Mouse (Mus musculus): ENCODE results near the gene Gm4969. TPM values are rescaled to one million over a fixed set of nuclear protein-coding genes. Genes with fewer than 3 reads are reported as not detected.

The Gm4969 gene
- polyA plus RNA-seq, 1 experiment, result not detected

- Histone ChIP-seq H3K79me2 (ENCODE audit: control insufficient read depth, insufficient read depth) (no peaks in the 10 kb centered on the region), H3K79me3 (ENCODE audit: low read depth) (no peaks in the 10 kb centered on the region), H3K36me3 (ENCODE audit: control insufficient read depth, insufficient read depth) (peaks cover 45% of the 10 kb centered on the region), H3K4me3 (ENCODE audit: insufficient read depth, poor library complexity, severe bottlenecking) (no peak overlapping the region), H3K27me3 (ENCODE audit: control insufficient read depth, insufficient read depth, insufficient read length) (no peaks in the 10 kb centered on the region), H3ac (ENCODE audit: control insufficient read depth, insufficient read length, low read depth) (no peak overlapping the region)
- TF ChIP-seq CTCF (IDR thresholded peaks at IDR 0.05; ENCODE audit: control insufficient read depth, insufficient read depth, insufficient read length) (no peak), MAX (IDR thresholded peaks at IDR 0.05) (no peak), USF1 (IDR thresholded peaks at IDR 0.05; ENCODE audit: low read depth) (no peak), FOSL1 (IDR thresholded peaks at IDR 0.05; ENCODE audit: insufficient read depth, low read length, poor library complexity, severe bottlenecking) (no peak)
Observed at GRCm38 (mm10) chr7:19091913-19092312, 26.3 kb downstream of the Gm4969 start.

GRCm38 (mm10) chr7:19088813-19089212 is 29.4 kb downstream of the Gm4969 start:
- Histone ChIP-seq H3K4me3 (ENCODE audit: insufficient read depth, poor library complexity, severe bottlenecking) (no peak overlapping the region), H3ac (ENCODE audit: control insufficient read depth, insufficient read length, low read depth) (no peak overlapping the region), H3K36me3 (ENCODE audit: control insufficient read depth, insufficient read depth) (peaks cover 53% of the 10 kb centered on the region), H3K79me2 (ENCODE audit: control insufficient read depth, insufficient read depth) (peaks cover 16% of the 10 kb centered on the region), H3K27me3 (ENCODE audit: control insufficient read depth, insufficient read depth, insufficient read length) (no peaks in the 10 kb centered on the region), H3K79me3 (ENCODE audit: low read depth) (no peaks in the 10 kb centered on the region)
- TF ChIP-seq CTCF (IDR thresholded peaks at IDR 0.05; ENCODE audit: control insufficient read depth, insufficient read depth, insufficient read length) (peak; percentile 56), MAX (IDR thresholded peaks at IDR 0.05) (no peak), MYOG (IDR thresholded peaks at IDR 0.05; ENCODE audit: control insufficient read depth, extremely low read depth, insufficient read length) (no peak), CEBPB (IDR thresholded peaks at IDR 0.05; ENCODE audit: low read depth) (no peak), USF1 (IDR thresholded peaks at IDR 0.05; ENCODE audit: low read depth) (no peak), MYOD1 (IDR thresholded peaks at IDR 0.05; ENCODE audit: control insufficient read depth, insufficient read length, low read depth) (no peak), FOSL1 (IDR thresholded peaks at IDR 0.05; ENCODE audit: insufficient read depth, low read length, poor library complexity, severe bottlenecking) (no peak)

- TF ChIP-seq CEBPB (IDR thresholded peaks at IDR 0.05; ENCODE audit: low read depth), result no peak
- no peak for TF ChIP-seq FOSL1 (IDR thresholded peaks at IDR 0.05; ENCODE audit: insufficient read depth, low read length, poor library complexity, severe bottlenecking)
- TF ChIP-seq MYOG (IDR thresholded peaks at IDR 0.05; ENCODE audit: control insufficient read depth, extremely low read depth, insufficient read length), result no peak
- no peak for TF ChIP-seq CTCF (IDR thresholded peaks at IDR 0.05; ENCODE audit: control insufficient read depth, insufficient read depth, insufficient read length)
- TF ChIP-seq MYOD1 (IDR thresholded peaks at IDR 0.05; ENCODE audit: control insufficient read depth, insufficient read length, low read depth), result no peak
- TF ChIP-seq MAX (IDR thresholded peaks at IDR 0.05), result no peak
- no peak for TF ChIP-seq USF1 (IDR thresholded peaks at IDR 0.05; ENCODE audit: low read depth)
- Histone ChIP-seq H3K4me3 (ENCODE audit: insufficient read depth, poor library complexity, severe bottlenecking) (no peak overlapping the region), H3K36me3 (ENCODE audit: control insufficient read depth, insufficient read depth) (peaks cover 52% of the 10 kb centered on the region), H3K79me3 (ENCODE audit: low read depth) (no peaks in the 10 kb centered on the region), H3ac (ENCODE audit: control insufficient read depth, insufficient read length, low read depth) (peak overlapping the region; percentile 19), H3K79me2 (ENCODE audit: control insufficient read depth, insufficient read depth) (peaks cover 18% of the 10 kb centered on the region), H3K27me3 (ENCODE audit: control insufficient read depth, insufficient read depth, insufficient read length) (no peaks in the 10 kb centered on the region)
Observed at GRCm38 (mm10) chr7:19086760-19087159, 31.4 kb downstream of the Gm4969 start.

GRCm38 (mm10) chr7:19086042-19086441 is 32.1 kb downstream of the Gm4969 start:
- no peak for TF ChIP-seq CEBPB (IDR thresholded peaks at IDR 0.05; ENCODE audit: low read depth)
- no peak for TF ChIP-seq FOSL1 (IDR thresholded peaks at IDR 0.05; ENCODE audit: insufficient read depth, low read length, poor library complexity, severe bottlenecking)
- no peak for TF ChIP-seq MYOD1 (IDR thresholded peaks at IDR 0.05; ENCODE audit: control insufficient read depth, insufficient read length, low read depth)
- no peak for TF ChIP-seq MAX (IDR thresholded peaks at IDR 0.05)
- TF ChIP-seq MYOG (IDR thresholded peaks at IDR 0.05; ENCODE audit: control insufficient read depth, extremely low read depth, insufficient read length), result no peak
- peak; percentile 81 for TF ChIP-seq USF1 (IDR thresholded peaks at IDR 0.05; ENCODE audit: low read depth)
- TF ChIP-seq CTCF (IDR thresholded peaks at IDR 0.05; ENCODE audit: control insufficient read depth, insufficient read depth, insufficient read length), result no peak
- H3K36me3 ChIP-seq (ENCODE audit: control insufficient read depth, insufficient read depth), result peaks cover 57% of the 10 kb centered on the region
- peak overlapping the region; percentile 88 for H3ac ChIP-seq (ENCODE audit: control insufficient read depth, insufficient read length, low read depth)
- H3K79me2 ChIP-seq (ENCODE audit: control insufficient read depth, insufficient read depth), result peaks cover 26% of the 10 kb centered on the region
- H3K79me3 ChIP-seq (ENCODE audit: low read depth), result peaks cover 5% of the 10 kb centered on the region
- no peaks in the 10 kb centered on the region for H3K27me3 ChIP-seq (ENCODE audit: control insufficient read depth, insufficient read depth, insufficient read length)
- H3K4me3 ChIP-seq (ENCODE audit: insufficient read depth, poor library complexity, severe bottlenecking), result peak overlapping the region; percentile 37

GRCm38 (mm10) chr7:19085495-19085894 is 32.7 kb downstream of the Gm4969 start:
- Histone ChIP-seq H3K79me2 (ENCODE audit: control insufficient read depth, insufficient read depth) (peaks cover 31% of the 10 kb centered on the region), H3K27me3 (ENCODE audit: control insufficient read depth, insufficient read depth, insufficient read length) (no peaks in the 10 kb centered on the region), H3K36me3 (ENCODE audit: control insufficient read depth, insufficient read depth) (peaks cover 55% of the 10 kb centered on the region), H3K4me3 (ENCODE audit: insufficient read depth, poor library complexity, severe bottlenecking) (peak overlapping the region; percentile 37), H3K79me3 (ENCODE audit: low read depth) (peaks cover 6% of the 10 kb centered on the region), H3ac (ENCODE audit: control insufficient read depth, insufficient read length, low read depth) (peak overlapping the region; percentile 88)
- TF ChIP-seq CTCF (IDR thresholded peaks at IDR 0.05; ENCODE audit: control insufficient read depth, insufficient read depth, insufficient read length) (no peak), MAX (IDR thresholded peaks at IDR 0.05) (no peak), MYOG (IDR thresholded peaks at IDR 0.05; ENCODE audit: control insufficient read depth, extremely low read depth, insufficient read length) (no peak), CEBPB (IDR thresholded peaks at IDR 0.05; ENCODE audit: low read depth) (no peak), FOSL1 (IDR thresholded peaks at IDR 0.05; ENCODE audit: insufficient read depth, low read length, poor library complexity, severe bottlenecking) (no peak), USF1 (IDR thresholded peaks at IDR 0.05; ENCODE audit: low read depth) (no peak)

- Histone ChIP-seq H3K4me3 (ENCODE audit: insufficient read depth, poor library complexity, severe bottlenecking) (peak overlapping the region; percentile 37), H3K79me2 (ENCODE audit: control insufficient read depth, insufficient read depth) (peaks cover 36% of the 10 kb centered on the region), H3K79me3 (ENCODE audit: low read depth) (peaks cover 6% of the 10 kb centered on the region), H3ac (ENCODE audit: control insufficient read depth, insufficient read length, low read depth) (peak overlapping the region; percentile 88), H3K36me3 (ENCODE audit: control insufficient read depth, insufficient read depth) (peaks cover 50% of the 10 kb centered on the region), H3K27me3 (ENCODE audit: control insufficient read depth, insufficient read depth, insufficient read length) (no peaks in the 10 kb centered on the region)
- TF ChIP-seq MAX (IDR thresholded peaks at IDR 0.05) (no peak), CTCF (IDR thresholded peaks at IDR 0.05; ENCODE audit: control insufficient read depth, insufficient read depth, insufficient read length) (no peak), MYOG (IDR thresholded peaks at IDR 0.05; ENCODE audit: control insufficient read depth, extremely low read depth, insufficient read length) (no peak), CEBPB (IDR thresholded peaks at IDR 0.05; ENCODE audit: low read depth) (no peak), USF1 (IDR thresholded peaks at IDR 0.05; ENCODE audit: low read depth) (no peak), MYOD1 (IDR thresholded peaks at IDR 0.05; ENCODE audit: control insufficient read depth, insufficient read length, low read depth) (no peak), FOSL1 (IDR thresholded peaks at IDR 0.05; ENCODE audit: insufficient read depth, low read length, poor library complexity, severe bottlenecking) (no peak)
Observed at GRCm38 (mm10) chr7:19084921-19085473, 33.2 kb downstream of the Gm4969 start.

Measured in C2C12 (cell line).